Mouse (Mus musculus) stomach, adult 2 months (tissue): Measurements from ENCODE around the gene Mfsd13b. TPM values are rescaled to one million over a fixed set of nuclear protein-coding genes. Genes with fewer than 3 reads are reported as not detected.

ENCODE experiments used
- polyA plus RNA-seq: library from polyadenylated mRNA; depleted of rRNA; stranded (reverse); fragments of >200 nt; gene quantifications from 2 replicates; pipeline ENCODE4 v1.2.3, GENCODE M21; 2012; rRNA removed

The Mfsd13b gene
- 0.13 and 0.23 TPM in 2 replicates for polyA plus RNA-seq

DNA sequence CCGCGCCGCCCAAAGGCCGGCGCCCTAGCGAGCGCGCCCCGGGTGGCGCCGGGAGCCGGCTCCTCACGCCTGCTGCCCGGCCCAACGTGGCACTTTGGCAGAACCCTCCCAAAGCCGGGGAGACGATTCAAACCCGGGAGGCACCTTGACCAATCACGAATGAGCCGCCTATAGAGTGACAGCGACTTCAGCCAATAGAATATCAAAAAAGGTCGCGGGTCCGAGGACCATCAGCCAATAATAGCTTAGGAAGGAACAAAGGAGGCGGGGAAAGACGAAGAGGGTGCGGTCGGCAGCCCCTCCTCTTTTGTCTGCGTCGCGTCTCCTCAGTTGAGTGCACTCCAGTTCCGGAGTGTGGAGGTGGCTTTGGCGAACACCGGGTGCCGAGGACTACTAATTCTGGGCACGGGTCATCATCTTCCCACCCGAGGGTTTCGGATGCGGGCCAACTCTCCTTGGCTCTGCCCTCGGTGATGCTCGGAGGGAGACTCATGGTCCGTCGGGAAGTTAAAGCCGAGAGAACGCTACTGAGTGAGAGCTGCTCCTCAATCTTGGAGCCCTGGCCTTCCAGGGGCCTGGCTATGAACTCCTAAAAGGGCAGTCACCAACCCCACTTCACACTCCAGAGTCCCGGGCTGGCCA, at the start of gene Mfsd13b, which contains the start of gene Cdr2:
Mfsd13b (plus strand) TSS at position 310 of the 642 bp plus-strand sequence.
Cdr2 (minus strand) TSS at position 113 of the 642 bp plus-strand sequence.

DNA sequence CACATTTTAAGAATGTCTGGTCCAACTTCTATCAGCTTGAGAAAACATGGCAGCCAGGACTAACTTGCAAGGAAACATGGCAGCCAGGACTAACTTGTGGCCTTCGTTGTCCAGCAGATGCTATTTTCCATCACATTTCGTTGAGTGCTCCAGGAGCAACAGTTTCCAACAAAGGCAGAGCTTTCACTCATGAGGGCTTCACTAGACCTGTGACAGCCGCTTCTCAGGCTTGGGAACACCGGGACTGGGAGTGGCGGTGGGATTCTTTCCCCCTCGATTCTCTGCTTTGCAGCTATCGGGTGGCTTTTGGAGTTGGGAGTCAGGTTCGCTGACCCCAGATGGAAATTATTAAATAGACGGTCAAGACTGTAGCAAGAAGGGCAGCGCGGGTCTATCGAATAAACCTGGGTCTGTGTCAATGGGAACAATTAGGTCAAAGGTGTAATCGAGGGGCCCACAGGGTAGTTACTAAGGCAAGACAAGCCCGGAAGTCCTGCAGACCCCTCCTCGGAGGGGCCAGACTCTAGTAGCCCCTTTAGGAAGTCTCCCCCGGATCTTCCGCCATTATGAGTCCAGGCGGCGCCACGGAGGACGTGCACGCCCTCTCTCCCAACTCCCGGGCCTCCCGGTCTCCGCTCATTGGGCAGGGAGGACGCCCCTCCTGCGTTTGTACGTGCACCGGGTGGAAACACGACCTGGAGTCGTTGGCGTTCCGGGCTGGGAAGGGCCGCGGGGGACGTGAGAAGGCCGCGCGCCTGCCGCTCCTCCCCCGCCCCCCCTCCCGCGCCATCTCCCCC, 51.7 kb downstream of the Mfsd13b start, which contains the start of gene Mettl9:
Mettl9 (plus strand) TSS at position 590 of the 797 bp plus-strand sequence.

Other genes with a start within 250 kb of the Mfsd13b start
- 0.10 and 0.35 TPM in 2 replicates for gene Vwa3a, start 243.2 kb upstream of the Mfsd13b start, polyA plus RNA-seq
- not detected in 2 replicates for gene Gm5737, start 170.1 kb upstream of the Mfsd13b start, polyA plus RNA-seq
- 9.4 and 13.1 TPM in 2 replicates for gene Eef2k, start 139.7 kb upstream of the Mfsd13b start, polyA plus RNA-seq
- 6.7 and 6.9 TPM in 2 replicates for gene Polr3e, start 64.8 kb upstream of the Mfsd13b start, polyA plus RNA-seq
- 4.5 and 8.5 TPM in 2 replicates for gene Cdr2, start 197 bp upstream of the Mfsd13b start, polyA plus RNA-seq
- 7.1 and 20.9 TPM in 2 replicates for gene Mettl9, start 51.9 kb downstream of the Mfsd13b start, polyA plus RNA-seq
- 0.10 and 0.19 TPM in 2 replicates for gene Igsf6, start 92.1 kb downstream of the Mfsd13b start, polyA plus RNA-seq
- 0.02 and 0.11 TPM in 2 replicates for gene Otoa, start 99.1 kb downstream of the Mfsd13b start, polyA plus RNA-seq